ENCODE assay signal across 1 mouse cellular context in genomic region chr17:31728968-31729501, GRCm38 (mm10).
TF ChIP-seq lines count a peak whose summit lies in the region.

No protein-coding gene starts in this region.

TF ChIP-seq in CH12.LX, 34 proteins besides CTCF, POLR2A, EP300 and RAD21 (continued from another document):
- TF ChIP-seq UBTF (IDR thresholded peaks at IDR 0.05; ENCODE audit: low read depth, low read length): no peak
- no peak for TF ChIP-seq USF2 (conservative IDR thresholded peaks at IDR 0.05; ENCODE audit: low read depth, low read length)
- TF ChIP-seq MAFK (IDR thresholded peaks at IDR 0.05; ENCODE audit: insufficient replicate concordance, low read length): no peak; the same call in 1 of the 2 replicates
- no peak for TF ChIP-seq E2F4 (IDR thresholded peaks at IDR 0.05; ENCODE audit: insufficient replicate concordance, low read depth, low read length)
- no peak for TF ChIP-seq CHD2 (IDR thresholded peaks at IDR 0.05; ENCODE audit: low read length)
- no peak for TF ChIP-seq USF1 (IDR thresholded peaks at IDR 0.05; ENCODE audit: low read depth, low read length)
- no peak for TF ChIP-seq JUN (IDR thresholded peaks at IDR 0.05; ENCODE audit: insufficient read depth, low read depth, low read length)
- peak; percentile 66; the same call in 1 of the 2 replicates for TF ChIP-seq ETS1 (conservative IDR thresholded peaks at IDR 0.05; ENCODE audit: low read depth, low read length)
- TF ChIP-seq PAX5 (IDR thresholded peaks at IDR 0.05; ENCODE audit: low read length): no peak
- TF ChIP-seq HCFC1 (IDR thresholded peaks at IDR 0.05; ENCODE audit: low read depth, low read length): no peak
- 0 out of 2 replicates have a peak, but pooled peaks have one; percentile 13 for TF ChIP-seq MEF2A (IDR thresholded peaks at IDR 0.05; ENCODE audit: borderline replicate concordance, low read depth, low read length)
- TF ChIP-seq SMC3 (IDR thresholded peaks at IDR 0.05; ENCODE audit: low read depth, low read length): peak; percentile 64
- no peak for TF ChIP-seq CHD1 (IDR thresholded peaks at IDR 0.05; ENCODE audit: low read depth, low read length)
- no peak for TF ChIP-seq NELFE (IDR thresholded peaks at IDR 0.05; ENCODE audit: low read depth, low read length)
